Mouse (Mus musculus) liver, adult 2 months (tissue): ENCODE data around the gene Opa3. TPM values are rescaled to one million over a fixed set of nuclear protein-coding genes. Genes with fewer than 3 reads are reported as not detected.
A peak's percentile ranks its signal among the peaks of the same experiment; 100 is the strongest.

Experiments
- DNase-seq: peaks from one replicate; pipeline ENCODE4 v3.0.0-alpha.2; 2011; ENCODE audit warnings: low read depth, low spot score; ENCODE audit errors: extremely low read depth
- H3K27ac ChIP-seq: fragments of 200-500 bp; replicated peaks from 2 replicates; pipeline ENCODE4 v1.5.1; 2012; ENCODE audit warnings: low read depth, mild to moderate bottlenecking, control low read depth, inconsistent platforms, low read length; ENCODE audit not compliant: insufficient read depth
- H3K27me3 ChIP-seq: fragments of 200-500 bp; 2 replicates; pipeline ENCODE4 v1.6.1; 2012; ENCODE audit warnings: mild to moderate bottlenecking, moderate library complexity, low read length, inconsistent platforms; ENCODE audit not compliant: control insufficient read depth, insufficient read depth
- H3K36me3 ChIP-seq: fragments of 200-500 bp; 2 replicates; pipeline ENCODE4 v1.6.1; 2012; ENCODE audit warnings: low read length, inconsistent platforms; ENCODE audit not compliant: control insufficient read depth, insufficient read depth
- H3K4me1 ChIP-seq: fragments of 200-500 bp; 2 replicates; pipeline ENCODE4 v1.6.1; 2011; ENCODE audit warnings: low read length; ENCODE audit not compliant: control insufficient read depth, insufficient read depth
- H3K4me3 ChIP-seq: fragments of 200-500 bp; 2 replicates; pipeline ENCODE4 v1.5.1; 2011; ENCODE audit warnings: low read depth, mild to moderate bottlenecking, control low read depth, low read length, moderate library complexity; ENCODE audit not compliant: insufficient read depth
- H3K79me2 ChIP-seq: fragments of 200-500 bp; 2 replicates; pipeline ENCODE4 v1.6.1; 2012; ENCODE audit warnings: inconsistent platforms, mild to moderate bottlenecking, low read length, moderate library complexity; ENCODE audit not compliant: control insufficient read depth, insufficient read depth
- H3K9ac ChIP-seq: fragments of 200-500 bp; 2 replicates; pipeline ENCODE4 v1.6.1; 2012; ENCODE audit warnings: low read depth, mild to moderate bottlenecking, control low read depth, inconsistent platforms, low read length
- CTCF ChIP-seq: fragments of 200-500 bp; IDR thresholded peaks from 2 replicates; pipeline ENCODE4 v1.5.1; 2011; ENCODE audit warnings: low read depth, low read length, control low read depth
- POLR2A ChIP-seq: fragments of 200-500 bp; IDR thresholded peaks from 2 replicates; pipeline ENCODE4 v1.6.1; 2011; ENCODE audit warnings: low read length, control low read depth; ENCODE audit not compliant: insufficient read depth; ENCODE audit errors: extremely low read depth
- WGBS: fragments of 180-500 bp; shearing (Covaris S2); methylation state at CpG from one replicate; pipeline ENCODE4 v1.1.7; 2018; 5-methylcytosine and 5-hydroxymethylcytosine counted together
- polyA plus RNA-seq: library from polyadenylated mRNA; depleted of rRNA; stranded (reverse); fragments of >200 nt; gene quantifications from 2 replicates; pipeline ENCODE4 v1.2.3, GENCODE M21; 2012; rRNA removed
- total RNA-seq: library from RNA; depleted of rRNA; stranded (reverse); fragments of >200 nt; gene quantifications from 2 replicates; pipeline ENCODE4 v1.2.3, GENCODE M21; 2014; rRNA removed

The Opa3 gene
- total RNA-seq (12.9 and 16.0 TPM in 2 replicates), polyA plus RNA-seq (34.1 and 40.4 TPM in 2 replicates)

- H3K79me2 ChIP-seq: peaks cover 18% of the 10 kb centered on the region; the same call in 1 of the 2 replicates
- H3K27ac ChIP-seq: peak within 1 kb of the TSS; percentile 96
- H3K36me3 ChIP-seq: no peaks in the 10 kb centered on the region
- peak within 1 kb of the TSS; percentile 71 for H3K4me3 ChIP-seq
- peak within 1 kb of the TSS; percentile 86 for H3K9ac ChIP-seq
- peaks cover 36% of the 10 kb centered on the region for H3K4me1 ChIP-seq
- H3K27me3 ChIP-seq: no peaks in the 10 kb centered on the region
- peak; percentile 84 for TF ChIP-seq POLR2A
- TF ChIP-seq CTCF: peak; percentile 52; the same call in 1 of the 2 replicates
- peak; percentile 98 for DNase-seq
- under 1% methylated on average over 91 of the region's 91 CpGs for WGBS
Measured at GRCm38 (mm10) chr7:19227883-19228792, at the start of gene Opa3. Gene Opa3 (plus strand): TSS chr7:19228334.

GRCm38 (mm10) chr7:19178443-19179092, 49.6 kb upstream of the Opa3 start:
- Histone ChIP-seq H3K27me3 (peaks cover 16% of the 10 kb centered on the region), H3K27ac (no peak overlapping the region), H3K4me3 (no peak overlapping the region), H3K36me3 (no peaks in the 10 kb centered on the region), H3K4me1 (0 out of 2 replicates have a peak, but pooled peaks cover 2% of the 10 kb centered on the region), H3K9ac (no peak overlapping the region), H3K79me2 (no peaks in the 10 kb centered on the region)
- 8% methylated on average over 27 of the region's 27 CpGs for WGBS
- TF ChIP-seq POLR2A (no peak), CTCF (peak; percentile 89)
- DNase-seq: peak; percentile 19

- no peaks in the 10 kb centered on the region for H3K36me3 ChIP-seq
- 0 out of 2 replicates have a peak, but pooled peaks cover 2% of the 10 kb centered on the region for H3K4me1 ChIP-seq
- H3K4me3 ChIP-seq: no peak overlapping the region
- H3K27me3 ChIP-seq: peaks cover 16% of the 10 kb centered on the region
- TF ChIP-seq CTCF: peak; percentile 76
- TF ChIP-seq POLR2A: no peak
- H3K9ac ChIP-seq: 0 out of 2 replicates have a peak overlapping the region, but pooled peaks have one; percentile 14
- no peak for DNase-seq
- no peak overlapping the region for H3K27ac ChIP-seq
- no peaks in the 10 kb centered on the region for H3K79me2 ChIP-seq
- 2% methylated on average over 29 of the region's 32 CpGs for WGBS
Measured at GRCm38 (mm10) chr7:19179173-19179572, 49.0 kb upstream of the Opa3 start.

GRCm38 (mm10) chr7:19179936-19180335, 48.2 kb upstream of the Opa3 start:
- no peak for DNase-seq
- Histone ChIP-seq H3K79me2 (no peaks in the 10 kb centered on the region), H3K9ac (no peak overlapping the region), H3K4me3 (no peak overlapping the region), H3K4me1 (0 out of 2 replicates have a peak, but pooled peaks cover 2% of the 10 kb centered on the region), H3K27ac (no peak overlapping the region), H3K36me3 (no peaks in the 10 kb centered on the region), H3K27me3 (peaks cover 16% of the 10 kb centered on the region)
- TF ChIP-seq POLR2A: no peak
- TF ChIP-seq CTCF: no peak
- WGBS: 30% methylated on average over 6 of the region's 6 CpGs

- WGBS: 1% methylated on average over 27 of the region's 27 CpGs
- no peaks in the 10 kb centered on the region for H3K79me2 ChIP-seq
- H3K27ac ChIP-seq: no peak overlapping the region
- peaks cover 16% of the 10 kb centered on the region for H3K27me3 ChIP-seq
- H3K4me3 ChIP-seq: peak overlapping the region; percentile 66
- peak overlapping the region; percentile 61 for H3K9ac ChIP-seq
- H3K4me1 ChIP-seq: 0 out of 2 replicates have a peak, but pooled peaks cover 2% of the 10 kb centered on the region
- TF ChIP-seq POLR2A (no peak), CTCF (no peak)
- H3K36me3 ChIP-seq: no peaks in the 10 kb centered on the region
- DNase-seq: peak; percentile 18
Measured at GRCm38 (mm10) chr7:19180862-19181429, 47.2 kb upstream of the Opa3 start.
